Mouse (Mus musculus) midbrain, embryonic 10.5 days (tissue): ENCODE measurements around the gene Tcf7l2. TPM values are rescaled to one million over a fixed set of nuclear protein-coding genes. Genes with fewer than 3 reads are reported as not detected.

Experiments
- DNase-seq: peaks from one replicate; pipeline ENCODE4 v3.0.0-alpha.2; 2017; ENCODE audit warnings: low spot score
- H3K27ac ChIP-seq: fragments of 300-500 bp; sonication (generic); replicated peaks from 2 replicates; pipeline ENCODE4 v1.5.1; 2016; ENCODE audit warnings: mild to moderate bottlenecking
- H3K27me3 ChIP-seq: fragments of 300-500 bp; sonication (generic); 2 replicates; pipeline ENCODE4 v1.6.1; 2016; ENCODE audit warnings: low read depth, mild to moderate bottlenecking; ENCODE audit not compliant: poor library complexity, severe bottlenecking
- H3K36me3 ChIP-seq: fragments of 300-500 bp; sonication (generic); 2 replicates; pipeline ENCODE4 v1.6.1; 2016; ENCODE audit warnings: mild to moderate bottlenecking, moderate library complexity
- H3K4me1 ChIP-seq: fragments of 300-500 bp; sonication (generic); 2 replicates; pipeline ENCODE4 v1.6.1; 2016
- H3K4me3 ChIP-seq: fragments of 300-500 bp; sonication (generic); 2 replicates; pipeline ENCODE4 v1.5.1; 2016; ENCODE audit warnings: mild to moderate bottlenecking, moderate library complexity
- H3K9me3 ChIP-seq: fragments of 300-500 bp; sonication (generic); replicated peaks from 2 replicates; pipeline ENCODE4 v1.6.1; 2016; ENCODE audit warnings: mild to moderate bottlenecking
- WGBS: fragments of 180-500 bp; shearing (Covaris S2); methylation state at CpG from one replicate; pipeline ENCODE4 v1.1.7; 2016; 5-methylcytosine and 5-hydroxymethylcytosine counted together
- polyA plus RNA-seq: library from polyadenylated mRNA; unstranded; fragments of >200 nt; fragmentation: Nextera tagmentation; extraction: Ambion mirVana; gene quantifications from 2 replicates; pipeline ENCODE4 v1.2.1, GENCODE M21; 2016

Gene Tcf7l2
- polyA plus RNA-seq, 1 experiment from 2014 or later, result 180 TPM

DNA sequence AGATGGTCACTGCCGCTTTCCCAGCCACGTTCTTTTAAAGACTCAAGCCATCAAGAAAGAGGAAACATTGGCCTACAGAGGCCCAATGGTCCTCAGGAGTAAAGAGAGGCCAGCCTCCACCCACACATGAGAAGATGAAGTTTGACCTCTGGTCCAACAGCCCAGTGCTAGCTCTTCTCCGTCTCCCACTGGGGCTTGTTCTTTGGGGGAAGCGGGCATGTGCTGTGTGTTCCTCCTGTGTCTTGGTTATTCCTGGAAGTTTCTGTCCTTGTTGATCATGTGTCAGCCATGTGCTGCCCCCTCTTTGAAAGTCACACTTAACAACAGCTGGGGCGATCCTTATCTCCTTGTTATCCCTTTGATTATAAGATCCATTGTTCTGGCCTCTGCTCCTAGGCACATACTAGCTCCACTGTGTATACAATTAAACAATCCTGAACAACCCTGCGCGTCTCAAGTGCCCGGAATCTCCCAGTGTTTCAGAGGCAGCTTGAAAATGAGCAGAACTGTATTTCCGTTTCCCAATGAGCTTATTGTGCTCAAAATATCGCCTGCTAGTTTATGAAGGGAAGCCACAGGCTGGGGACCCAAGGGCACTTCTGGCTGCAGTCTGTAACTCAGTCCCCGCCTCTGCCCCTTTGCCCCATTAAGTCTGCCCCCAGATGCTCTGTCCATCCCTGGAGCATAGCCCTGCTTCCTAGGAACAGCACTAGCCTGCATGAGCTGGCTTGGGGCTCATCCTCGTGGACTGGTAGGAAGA is 65.0 kb downstream of the Tcf7l2 start:
- Histone ChIP-seq H3K27ac (peak overlapping the region; percentile 71), H3K4me1 (peaks cover 37% of the 10 kb centered on the region), H3K9me3 (no peaks in the 10 kb centered on the region), H3K4me3 (no peak overlapping the region), H3K36me3 (peaks cover 22% of the 10 kb centered on the region), H3K27me3 (peaks cover 21% of the 10 kb centered on the region)
- WGBS, result 59% methylated on average over 12 of the region's 12 CpGs
- no peak for DNase-seq

DNA sequence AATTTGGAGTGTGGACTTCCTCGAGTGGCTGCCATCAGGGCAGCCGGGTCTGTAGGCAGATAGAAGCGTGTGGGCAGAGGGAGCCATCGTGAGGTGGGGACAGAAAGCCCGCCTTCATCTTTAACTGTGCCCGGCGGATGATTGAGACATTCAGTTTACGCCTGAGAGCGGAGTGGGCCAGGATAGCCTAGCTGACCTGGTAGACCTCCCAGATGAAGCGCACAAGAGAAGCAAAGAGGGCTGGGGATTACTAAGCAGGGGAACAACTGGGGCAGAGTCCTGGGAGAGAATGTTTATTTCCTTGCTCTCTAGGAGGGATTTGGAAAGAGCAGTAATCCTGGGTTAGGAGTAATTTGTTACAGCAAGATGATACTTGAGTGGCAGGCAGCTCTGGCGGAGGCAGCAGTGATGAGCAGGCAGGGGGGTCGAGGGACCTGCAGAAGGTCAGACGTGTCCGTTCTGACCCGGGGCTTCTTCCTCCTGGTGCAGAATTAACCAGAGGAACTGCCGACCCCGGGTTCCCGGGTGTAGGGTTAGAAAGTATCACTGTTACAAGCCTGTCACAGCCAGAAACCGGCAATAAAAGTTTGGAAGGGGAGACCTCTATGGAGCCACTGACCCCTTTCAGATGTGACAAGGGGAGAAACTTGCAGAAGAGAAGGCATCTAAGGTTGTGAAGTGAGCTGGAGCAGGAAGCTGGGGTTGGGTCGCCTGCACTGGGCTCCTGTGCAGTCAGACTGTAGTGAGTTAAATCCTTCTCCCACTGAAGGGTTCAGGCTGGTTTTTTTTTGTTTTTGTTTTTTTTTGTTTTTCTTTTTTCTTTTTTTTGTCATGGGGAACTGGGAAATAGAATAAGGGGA is 65.8 kb downstream of the Tcf7l2 start:
- WGBS, result 14% methylated on average over 20 of the region's 20 CpGs
- peak; percentile 50 for DNase-seq
- peak overlapping the region; percentile 71 for H3K27ac ChIP-seq

DNA sequence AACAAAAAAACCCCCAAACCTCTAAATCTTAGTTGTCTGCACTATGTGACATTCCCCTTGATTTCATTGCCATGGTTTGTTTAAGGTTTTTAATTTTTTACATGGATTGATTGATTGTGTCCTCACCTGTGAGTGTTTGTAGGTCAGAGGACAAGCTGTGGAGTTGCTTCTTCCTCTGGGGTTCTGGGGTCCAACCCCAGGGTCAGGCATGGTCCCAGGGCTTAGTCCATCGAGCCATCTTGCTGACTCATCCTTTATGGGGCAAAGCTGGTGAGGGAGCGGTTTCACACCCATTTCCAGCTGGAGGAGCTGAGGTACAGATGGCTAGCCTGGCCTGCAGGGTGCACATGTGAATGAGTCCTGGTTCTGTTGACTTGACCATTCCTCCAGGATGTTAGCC is 66.7 kb downstream of the Tcf7l2 start:
- H3K4me1 ChIP-seq, result peaks cover 27% of the 10 kb centered on the region
- no peak for DNase-seq
- peaks cover 19% of the 10 kb centered on the region for H3K36me3 ChIP-seq
- no peak overlapping the region for H3K27ac ChIP-seq
- WGBS, result 78% methylated on average over 2 of the region's 2 CpGs
- H3K4me3 ChIP-seq, result no peak overlapping the region
- no peaks in the 10 kb centered on the region for H3K9me3 ChIP-seq
- peaks cover 21% of the 10 kb centered on the region for H3K27me3 ChIP-seq

More for the DNA sequence above, 65.8 kb downstream of the Tcf7l2 start:
- H3K36me3 ChIP-seq, result peaks cover 19% of the 10 kb centered on the region
- H3K27me3 ChIP-seq, result peaks cover 21% of the 10 kb centered on the region
- H3K4me3 ChIP-seq, result no peak overlapping the region
- peaks cover 30% of the 10 kb centered on the region for H3K4me1 ChIP-seq
- H3K9me3 ChIP-seq, result no peaks in the 10 kb centered on the region

DNA sequence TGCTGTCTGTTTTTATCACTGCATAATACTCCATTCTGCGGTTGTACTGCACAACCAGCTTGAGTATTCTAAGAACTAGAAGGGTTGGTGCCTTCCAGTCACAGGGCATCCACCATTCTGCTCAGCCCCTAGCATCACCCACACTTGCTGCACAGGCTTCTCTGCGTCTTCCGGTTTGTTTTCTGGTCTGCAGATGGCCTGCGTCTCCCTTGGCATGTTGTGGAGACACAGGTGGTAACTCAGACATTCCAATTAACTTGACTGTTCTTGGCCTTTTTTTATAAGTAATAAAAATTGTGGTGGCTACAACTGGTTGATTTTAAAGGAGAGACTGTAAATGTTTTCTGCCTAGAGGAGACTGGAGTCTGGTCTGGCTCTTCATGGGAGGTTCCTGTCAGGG is 67.9 kb downstream of the Tcf7l2 start:
- peaks cover 20% of the 10 kb centered on the region for H3K27me3 ChIP-seq
- H3K4me3 ChIP-seq, result no peak overlapping the region
- no peak for DNase-seq
- H3K9me3 ChIP-seq, result no peaks in the 10 kb centered on the region
- H3K36me3 ChIP-seq, result peaks cover 18% of the 10 kb centered on the region
- WGBS, result 90% methylated on average over 4 of the region's 4 CpGs
- H3K27ac ChIP-seq, result no peak overlapping the region
- H3K4me1 ChIP-seq, result peaks cover 27% of the 10 kb centered on the region

DNA sequence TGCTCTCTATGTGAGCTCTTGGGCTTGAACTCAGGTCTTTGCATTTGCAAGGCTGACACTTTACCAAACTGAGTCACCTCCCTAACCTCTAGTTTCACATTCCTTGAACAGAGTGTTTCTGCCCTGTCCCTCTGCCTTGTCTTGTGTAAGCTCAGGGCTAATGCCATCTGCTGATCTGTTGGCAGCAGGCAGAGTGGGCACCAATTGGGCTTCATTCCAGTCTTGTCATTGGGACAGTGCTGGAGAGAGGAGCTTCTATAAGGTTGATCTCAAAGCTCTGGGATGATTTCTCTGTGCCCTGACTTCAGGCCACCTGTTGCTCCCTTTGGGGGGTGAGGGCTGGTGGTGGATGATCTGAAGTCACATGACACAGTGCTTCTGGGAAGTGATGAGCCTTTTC is 70.6 kb downstream of the Tcf7l2 start:
- H3K4me1 ChIP-seq, result peaks cover 10% of the 10 kb centered on the region
- no peak for DNase-seq

DNA sequence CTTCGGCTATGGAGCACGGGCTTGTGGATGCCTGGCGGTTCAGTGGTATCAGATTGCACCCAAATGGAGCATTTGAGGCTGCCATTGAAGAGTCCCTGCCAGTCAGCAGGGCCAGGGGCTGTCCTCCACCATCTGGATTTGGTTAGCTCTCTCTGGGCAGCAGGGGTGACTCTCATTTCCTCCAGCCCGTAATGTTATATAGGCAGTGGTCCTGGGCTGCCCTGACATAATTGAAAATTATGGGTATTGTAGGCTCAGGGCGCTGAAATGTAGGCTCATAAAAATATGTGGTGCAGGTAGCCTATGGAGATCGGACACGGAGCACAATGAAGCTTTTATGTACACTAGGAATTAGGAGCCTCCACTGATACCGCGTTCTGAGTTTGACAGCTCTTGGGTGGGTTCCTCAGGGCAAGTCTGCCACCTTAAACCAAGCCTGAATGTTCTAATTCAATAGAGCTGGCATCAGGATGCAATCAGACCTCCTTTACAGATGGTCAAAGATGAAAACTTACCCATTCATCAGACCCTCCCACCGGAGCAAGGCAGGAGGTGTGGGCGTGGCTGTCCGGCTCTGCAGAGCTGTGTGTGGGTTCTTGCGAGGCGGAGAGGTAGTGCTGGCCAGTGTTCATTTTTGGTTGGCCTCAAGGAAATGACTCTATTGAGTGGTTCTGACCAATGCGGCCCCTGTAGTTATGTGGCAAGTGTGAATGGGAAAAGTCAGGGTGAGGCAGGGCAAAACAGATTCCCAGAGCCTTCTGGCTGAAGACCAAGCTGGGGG is 73.6 kb downstream of the Tcf7l2 start:
- peaks cover 33% of the 10 kb centered on the region for H3K36me3 ChIP-seq
- no peaks in the 10 kb centered on the region for H3K9me3 ChIP-seq
- DNase-seq, result peak; percentile 30
- 73% methylated on average over 15 of the region's 15 CpGs for WGBS
- H3K4me3 ChIP-seq, result no peak overlapping the region
- no peak overlapping the region for H3K27ac ChIP-seq
- no peaks in the 10 kb centered on the region for H3K27me3 ChIP-seq
- H3K4me1 ChIP-seq, result 0 out of 2 replicates have a peak, but pooled peaks cover 4% of the 10 kb centered on the region

More for the DNA sequence above, 70.6 kb downstream of the Tcf7l2 start:
- H3K36me3 ChIP-seq, result peaks cover 18% of the 10 kb centered on the region
- H3K4me3 ChIP-seq, result no peak overlapping the region
- H3K27me3 ChIP-seq, result peaks cover 5% of the 10 kb centered on the region; the same call in 1 of the 2 replicates
- H3K9me3 ChIP-seq, result no peaks in the 10 kb centered on the region
- H3K27ac ChIP-seq, result no peak overlapping the region

DNA sequence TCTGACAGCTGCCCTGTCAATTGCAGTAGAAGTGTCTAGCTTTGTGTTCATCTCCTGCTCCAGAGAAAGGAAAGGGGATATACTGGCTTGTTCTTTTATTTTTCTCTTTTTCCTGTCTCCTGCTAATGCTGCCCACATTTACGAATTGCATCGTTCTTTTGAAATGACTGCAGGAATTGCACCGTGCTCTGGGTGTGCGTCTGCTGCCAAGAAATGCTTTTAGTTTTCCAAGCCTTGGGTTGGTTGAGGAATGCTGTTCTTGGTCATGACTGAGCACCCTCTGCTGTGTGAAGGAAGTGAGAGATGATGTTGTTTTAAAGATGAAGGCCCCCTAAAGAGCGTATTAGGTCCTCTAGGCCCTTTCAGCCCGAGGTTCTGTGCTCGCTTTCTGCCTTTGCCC is 75.4 kb downstream of the Tcf7l2 start:
- 87% methylated on average over 7 of the region's 7 CpGs for WGBS

DNA sequence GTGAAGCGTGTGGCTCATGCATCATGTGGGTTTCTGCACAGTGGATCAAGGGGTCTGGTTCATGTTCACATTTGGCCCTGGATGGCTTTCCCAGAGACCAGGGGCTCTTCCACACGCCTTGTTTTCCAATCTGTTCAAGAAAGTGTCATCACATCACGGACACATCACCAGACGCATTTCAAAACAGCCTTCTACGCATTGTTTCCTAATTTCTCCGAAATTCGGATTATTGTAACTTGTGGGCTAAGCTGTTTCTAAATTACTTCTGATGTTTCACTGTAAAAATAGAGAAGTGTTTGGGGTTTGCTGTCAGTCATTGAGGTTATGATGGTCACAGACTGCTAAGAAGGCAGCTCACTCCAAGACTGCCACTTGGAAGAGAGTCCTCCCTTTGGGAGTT is 78.6 kb downstream of the Tcf7l2 start:
- peaks cover 49% of the 10 kb centered on the region for H3K36me3 ChIP-seq
- no peak overlapping the region for H3K27ac ChIP-seq
- DNase-seq, result no peak
- H3K4me3 ChIP-seq, result no peak overlapping the region
- peaks cover 17% of the 10 kb centered on the region for H3K4me1 ChIP-seq
- 93% methylated on average over 7 of the region's 7 CpGs for WGBS
- H3K9me3 ChIP-seq, result no peaks in the 10 kb centered on the region
- H3K27me3 ChIP-seq, result no peaks in the 10 kb centered on the region

More for the DNA sequence above, 75.4 kb downstream of the Tcf7l2 start:
- peaks cover 9% of the 10 kb centered on the region; the same call in 1 of the 2 replicates for H3K4me1 ChIP-seq
- no peaks in the 10 kb centered on the region for H3K9me3 ChIP-seq
- no peak overlapping the region for H3K27ac ChIP-seq
- no peak for DNase-seq
- no peak overlapping the region for H3K4me3 ChIP-seq
- peaks cover 47% of the 10 kb centered on the region for H3K36me3 ChIP-seq
- H3K27me3 ChIP-seq, result no peaks in the 10 kb centered on the region

DNA sequence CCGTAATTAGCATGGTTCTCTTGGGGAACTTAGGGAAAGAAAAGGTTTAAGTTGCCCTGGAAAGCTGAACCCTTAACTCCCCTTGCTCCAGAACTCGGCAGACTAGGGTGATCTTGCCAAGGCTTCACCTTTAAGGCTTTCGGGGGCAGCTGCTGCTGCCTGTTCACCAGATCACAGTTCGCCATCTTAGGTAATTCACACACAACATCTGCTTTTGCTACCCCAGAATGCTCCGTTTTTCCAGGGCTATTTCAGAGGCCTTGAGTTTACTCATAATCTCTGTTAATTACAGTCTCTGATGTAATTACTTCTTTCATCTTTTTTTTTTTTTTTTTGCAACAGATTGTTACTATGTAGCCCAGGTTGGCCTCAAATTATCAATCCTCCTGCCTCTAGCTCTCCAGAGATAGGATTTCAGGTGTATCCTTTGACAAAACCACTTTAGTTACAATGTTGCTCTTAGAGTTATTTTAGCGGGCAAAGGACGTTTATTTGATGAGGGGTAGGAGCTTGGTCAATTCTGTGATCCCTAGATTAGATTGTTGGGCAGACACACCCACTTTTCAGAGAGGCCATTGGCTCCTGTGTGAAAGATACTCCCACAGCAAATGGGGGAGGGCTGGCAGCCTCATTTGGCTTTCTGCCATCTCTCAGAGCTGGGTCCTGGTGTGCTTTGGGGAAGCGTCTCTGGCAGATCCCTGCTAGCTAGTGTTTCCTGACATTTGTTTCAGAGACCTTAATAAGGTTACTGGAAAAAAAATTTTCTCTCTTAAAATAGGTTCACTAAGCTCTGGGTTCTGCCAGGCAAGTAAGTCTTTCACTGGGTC is 83.6 kb downstream of the Tcf7l2 start:
- no peak overlapping the region for H3K4me3 ChIP-seq
- DNase-seq, result no peak
- H3K27me3 ChIP-seq, result no peaks in the 10 kb centered on the region
- peaks cover 46% of the 10 kb centered on the region for H3K36me3 ChIP-seq
- H3K9me3 ChIP-seq, result no peaks in the 10 kb centered on the region
- no peak overlapping the region for H3K27ac ChIP-seq
- peaks cover 33% of the 10 kb centered on the region for H3K4me1 ChIP-seq
- 76% methylated on average over 8 of the region's 8 CpGs for WGBS

DNA sequence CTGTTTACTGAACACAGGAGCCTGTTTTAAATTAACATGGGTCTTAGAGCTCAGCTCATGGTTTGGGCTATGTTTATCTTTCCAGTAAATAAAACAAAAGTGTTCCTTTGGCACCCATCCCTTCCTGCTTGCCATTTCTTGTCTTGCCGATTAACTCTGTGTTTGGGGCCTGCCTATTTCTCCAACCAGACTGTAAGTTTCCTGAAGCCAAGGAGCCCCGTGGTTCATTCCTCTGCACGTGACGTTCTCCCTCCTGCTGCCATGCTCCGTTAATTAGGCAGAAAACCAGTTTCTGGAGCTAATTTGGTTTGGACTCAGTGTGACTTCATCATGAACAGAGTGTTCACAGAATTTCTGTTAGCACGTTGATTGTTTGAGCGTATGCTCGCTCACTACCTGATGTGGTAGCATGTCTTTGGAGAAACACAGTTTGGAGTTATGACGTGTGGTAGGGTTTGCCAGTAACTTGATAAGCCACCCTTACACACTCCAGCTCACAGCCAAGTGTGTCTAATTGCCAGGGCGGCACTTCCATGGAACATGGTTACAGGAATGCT is 84.4 kb downstream of the Tcf7l2 start:
- no peak for DNase-seq
- Histone ChIP-seq H3K9me3 (no peaks in the 10 kb centered on the region), H3K27ac (no peak overlapping the region), H3K4me1 (peaks cover 36% of the 10 kb centered on the region), H3K27me3 (no peaks in the 10 kb centered on the region), H3K4me3 (no peak overlapping the region), H3K36me3 (peaks cover 41% of the 10 kb centered on the region)
- 84% methylated on average over 10 of the region's 10 CpGs for WGBS

DNA sequence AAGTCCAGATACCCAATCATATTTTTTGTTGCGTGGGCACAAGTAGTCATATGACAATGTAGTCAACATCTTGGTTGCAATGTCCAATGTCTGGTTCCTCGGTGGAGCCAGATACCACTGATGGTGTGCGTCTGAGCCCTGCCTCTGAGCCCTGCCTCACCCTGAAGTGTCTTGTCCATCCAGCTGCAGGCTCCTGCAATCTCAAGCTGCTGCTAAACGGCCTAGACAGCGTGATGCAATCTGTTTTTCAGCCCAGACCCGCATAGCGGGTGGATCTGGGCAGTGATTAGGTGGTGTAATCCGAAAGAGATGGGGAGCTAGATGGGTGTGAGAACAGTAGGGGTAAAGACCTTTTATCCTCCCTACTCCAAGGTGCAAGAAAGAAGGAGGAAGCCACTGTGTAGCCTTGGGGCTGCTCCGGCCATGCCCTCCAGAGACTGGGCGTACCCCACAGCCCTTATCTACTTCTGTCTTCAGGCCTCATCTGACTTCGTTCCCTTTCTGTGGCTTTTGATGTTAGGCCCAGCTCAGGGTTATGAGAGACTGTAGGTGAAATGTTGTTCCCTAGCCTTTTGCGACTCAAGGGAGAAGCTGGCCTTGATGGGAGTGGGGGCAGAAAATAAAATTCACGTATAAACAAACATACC is 86.1 kb downstream of the Tcf7l2 start:
- DNase-seq, result no peak
- H3K9me3 ChIP-seq, result no peaks in the 10 kb centered on the region
- no peak overlapping the region for H3K27ac ChIP-seq
- H3K27me3 ChIP-seq, result no peaks in the 10 kb centered on the region
- peaks cover 37% of the 10 kb centered on the region for H3K36me3 ChIP-seq
- no peak overlapping the region for H3K4me3 ChIP-seq
- WGBS, result 88% methylated on average over 13 of the region's 13 CpGs
- H3K4me1 ChIP-seq, result peaks cover 28% of the 10 kb centered on the region
